Mouse (Mus musculus): ENCODE measurements around the gene Gm47429.

GRCm38 (mm10) chr13:50424517-50424916 is 19.2 kb downstream of the Gm47429 start:
- no peak for TF ChIP-seq CTCF (IDR thresholded peaks at IDR 0.05; ENCODE audit: extremely low read depth, insufficient read length, insufficient replicate concordance, low read depth, low read length)
- no peak for TF ChIP-seq POLR2A (IDR thresholded peaks at IDR 0.05; ENCODE audit: low read depth, low read length)
